Mouse (Mus musculus) induced T-regulatory cell, adult 2 months (primary cell): ENCODE results near the gene Catip.
A peak's percentile ranks its signal among the peaks of the same experiment; 100 is the strongest.

Experiments
- DNase-seq: peaks from one replicate; pipeline ENCODE4 v3.0.0-alpha.2; 2012; ENCODE audit warnings: low read depth

The Catip gene

GRCm38 (mm10) chr1:74400531-74400930 lies 38.6 kb downstream of the Catip start:
- DNase-seq = no peak

GRCm38 (mm10) chr1:74401015-74401702 lies 39.3 kb downstream of the Catip start:
- no peak for DNase-seq

DNA sequence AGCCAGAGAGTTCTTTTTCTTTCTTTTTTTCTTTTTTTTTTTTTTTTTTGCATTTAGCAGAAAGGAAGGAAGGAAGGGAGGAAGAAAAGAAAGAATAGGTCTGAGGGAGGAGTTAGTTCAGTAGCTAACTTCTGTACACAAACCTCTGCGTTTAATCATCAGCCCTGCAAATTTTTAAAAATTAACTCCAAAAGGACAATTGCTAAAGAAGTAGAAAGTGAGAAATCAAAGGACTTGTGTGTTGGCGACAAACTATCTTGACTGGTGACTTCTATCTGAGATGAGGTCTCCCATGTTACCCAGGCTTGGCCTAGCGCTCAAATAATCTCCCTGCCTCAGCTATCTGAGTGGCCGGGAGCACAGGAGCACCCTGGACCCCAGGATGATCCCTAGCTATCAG lies 42.3 kb downstream of the Catip start:
- no peak for DNase-seq

DNA sequence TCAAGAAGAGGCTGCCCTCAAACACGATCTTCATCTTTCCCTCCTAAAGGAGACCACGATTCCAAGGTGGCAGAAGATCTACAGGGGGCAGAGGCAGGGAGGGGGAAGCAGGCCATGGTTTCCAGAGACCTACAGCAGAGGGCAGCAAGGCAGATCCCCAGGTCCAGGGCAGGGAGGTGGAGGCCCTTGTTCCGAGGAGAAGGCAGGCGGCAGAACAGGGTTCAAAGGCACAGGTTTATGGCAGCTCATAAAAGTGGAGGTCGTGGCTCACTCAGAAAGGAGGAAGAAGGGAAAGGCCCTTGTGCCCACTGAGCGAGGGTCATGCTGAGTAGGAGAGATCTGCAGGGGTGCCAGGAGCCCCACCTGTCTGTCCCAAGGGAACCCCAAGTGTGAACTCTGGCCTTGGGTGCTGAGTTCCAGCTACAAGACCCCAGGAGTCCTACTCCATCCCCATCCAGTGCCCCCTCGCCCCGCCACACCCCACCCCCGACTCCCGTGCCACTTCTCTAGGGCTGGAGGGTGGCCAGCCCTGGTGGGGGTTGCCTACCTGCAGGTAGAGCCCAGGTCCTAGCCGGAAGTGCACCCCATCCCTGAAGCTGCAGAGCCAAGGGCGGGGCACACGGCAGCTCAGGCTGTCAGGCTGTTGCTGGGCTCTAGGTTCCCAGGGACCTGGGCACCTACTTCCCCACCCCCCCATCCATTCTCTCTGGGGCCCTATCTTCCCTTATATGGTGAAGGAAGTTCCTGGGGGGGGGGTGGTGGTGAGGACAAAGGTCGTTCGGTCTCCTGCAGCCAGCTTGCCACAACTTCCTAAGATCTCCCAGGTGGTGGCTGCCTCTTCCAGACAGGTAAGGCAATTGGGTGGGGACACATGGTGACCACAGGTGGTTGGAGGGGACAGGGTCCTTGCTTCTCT lies 46.9 kb downstream of the Catip start, which contains the start of gene Vil1:
Gene Vil1 (plus strand): TSS at position 788 of the 916 bp plus-strand sequence.
- DNase-seq = no peak

GRCm38 (mm10) chr1:74411753-74412325 lies 49.9 kb downstream of the Catip start:
- DNase-seq = no peak

GRCm38 (mm10) chr1:74412711-74413110 lies 50.8 kb downstream of the Catip start:
- no peak for DNase-seq

- DNase-seq = peak; percentile 39
Measured at GRCm38 (mm10) chr1:74415143-74415542, 53.2 kb downstream of the Catip start.
